Mouse (Mus musculus) lung, adult 18-20 months (tissue): Measurements from ENCODE around the gene Pik3ip1.

ENCODE experiments used
- DNase-seq, 2 experiments: peaks; one replicate each; pipeline ENCODE4 v3.0.0; 2022; ENCODE audit warnings: mixed read lengths in 2 of 2

Gene Pik3ip1

DNA sequence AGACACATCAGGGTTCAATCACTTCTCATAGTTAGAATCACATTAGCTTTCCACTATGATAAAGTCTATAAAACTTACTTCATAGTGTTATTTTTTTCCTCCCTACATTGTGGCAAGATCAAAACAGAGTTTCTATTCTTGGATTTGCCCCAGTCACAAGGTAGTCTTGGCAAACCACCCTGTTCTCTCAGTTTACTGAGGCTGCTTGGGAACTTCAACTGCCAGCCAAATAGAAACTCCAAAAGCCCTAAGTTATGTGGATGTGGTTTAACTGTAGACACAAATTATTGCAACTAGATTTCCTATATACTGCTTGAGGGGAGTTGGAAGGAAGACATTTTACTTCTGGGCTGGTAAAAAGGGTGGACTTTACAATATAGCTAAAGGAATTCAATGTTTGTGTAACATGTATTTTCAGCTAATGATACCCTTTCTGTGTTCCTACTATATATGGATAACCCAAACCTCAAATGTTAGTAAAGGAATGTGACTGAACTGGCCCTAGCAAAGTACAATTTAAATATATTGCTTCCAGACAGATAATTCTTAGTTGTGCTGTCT is at the start of gene Pik3ip1:
Pik3ip1 (plus strand) TSS at position 511 of the 561 bp plus-strand sequence.
- peak in 1 of 2 experiments; percentile 27 for DNase-seq

DNA sequence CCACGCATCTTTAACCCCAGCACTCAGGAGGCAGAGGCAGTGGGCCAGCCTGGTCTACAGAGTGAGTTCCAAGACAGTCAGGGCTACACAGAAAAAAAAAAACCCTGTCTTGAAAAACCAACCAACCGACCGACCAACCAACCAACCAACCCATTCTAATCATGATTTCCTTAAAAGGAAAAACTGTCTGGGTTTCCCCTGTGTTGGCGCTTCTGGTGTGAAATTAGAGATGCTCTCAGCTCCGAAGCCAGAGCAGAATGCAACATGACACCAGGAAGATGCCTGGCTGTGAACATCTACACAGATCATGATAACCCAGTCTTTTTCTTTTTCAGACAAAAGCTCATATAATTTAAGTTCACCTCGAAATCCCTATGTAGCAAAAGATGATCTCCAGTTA is 47.3 kb upstream of the Pik3ip1 start:
- DNase-seq: no peak

DNA sequence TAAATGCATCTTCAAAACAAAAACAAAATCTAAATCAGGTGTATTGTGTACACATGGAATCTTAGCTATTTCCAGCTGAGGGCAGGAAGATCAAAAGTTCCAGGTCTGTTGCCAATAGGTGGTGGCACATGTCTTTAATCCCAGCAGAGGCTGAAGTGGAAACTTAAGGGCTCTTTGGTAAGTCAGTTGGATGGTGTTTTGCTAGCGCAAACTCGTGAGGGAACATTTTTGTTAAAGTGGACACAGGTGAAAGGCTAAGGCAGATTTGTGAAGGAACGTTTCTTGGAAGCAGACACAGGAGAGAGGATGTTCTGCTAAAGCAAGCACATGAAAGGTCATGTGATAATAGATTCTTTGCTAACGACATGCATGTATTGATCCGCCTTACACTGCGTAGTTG is 46.6 kb upstream of the Pik3ip1 start:
- DNase-seq: peak; percentile 38 to 74

DNA sequence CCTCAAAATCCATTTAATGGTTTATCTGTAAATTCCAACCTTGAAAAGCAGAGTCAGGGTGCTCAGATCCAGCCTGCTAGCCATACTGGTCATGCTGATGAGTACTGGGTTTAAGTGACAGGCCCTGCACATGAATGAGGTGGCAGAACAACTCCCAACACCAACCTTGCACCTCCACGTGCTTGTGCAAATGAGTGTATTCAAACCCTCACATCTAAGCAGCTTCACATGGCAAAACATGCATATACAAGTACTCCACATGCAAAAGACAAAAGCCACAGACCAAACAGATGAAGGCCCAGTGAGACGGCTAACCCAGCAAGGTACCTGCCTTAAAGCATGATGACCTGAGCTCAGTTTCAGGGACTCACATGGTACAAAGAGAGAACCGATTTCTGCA is 44.3 kb upstream of the Pik3ip1 start:
- no peak for DNase-seq

DNA sequence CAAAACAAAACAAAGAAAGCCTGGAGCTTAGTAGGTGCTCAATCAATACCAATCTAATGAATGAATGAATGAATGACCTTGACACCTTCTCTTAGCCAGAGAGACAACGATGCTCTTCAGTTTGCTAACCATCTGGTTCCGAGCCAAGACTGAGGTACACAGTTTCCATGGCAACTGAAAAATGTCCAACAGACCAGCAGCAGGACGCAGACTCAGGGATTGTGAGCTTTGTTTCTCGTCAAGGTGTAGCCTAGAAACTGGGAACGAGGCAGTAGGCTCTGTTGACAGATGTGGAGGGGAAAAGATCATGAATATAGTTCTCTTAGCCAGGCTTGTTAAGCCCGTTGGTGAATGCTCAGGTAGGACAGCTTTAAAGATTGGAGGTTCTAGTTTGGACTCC is 43.1 kb upstream of the Pik3ip1 start:
- no peak for DNase-seq

DNA sequence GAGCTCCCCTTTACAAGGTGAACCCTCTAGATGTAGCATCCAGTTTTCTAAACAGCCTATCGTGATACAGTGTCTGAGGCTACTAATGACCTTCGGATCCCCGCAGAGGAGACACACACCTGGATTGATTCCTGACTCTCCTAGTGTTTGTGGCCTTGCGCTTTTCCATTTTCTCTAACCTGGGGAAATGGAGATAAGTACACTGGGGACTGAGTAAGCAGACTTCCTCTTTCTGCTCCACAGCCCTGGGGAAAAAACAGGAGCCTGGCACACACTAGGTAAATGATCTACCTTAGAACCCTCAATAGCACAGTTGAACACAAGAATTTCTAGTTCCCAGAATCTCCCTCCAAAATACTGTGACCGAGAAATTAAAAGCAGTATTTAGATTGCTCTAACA is 42.3 kb upstream of the Pik3ip1 start:
- no peak for DNase-seq

DNA sequence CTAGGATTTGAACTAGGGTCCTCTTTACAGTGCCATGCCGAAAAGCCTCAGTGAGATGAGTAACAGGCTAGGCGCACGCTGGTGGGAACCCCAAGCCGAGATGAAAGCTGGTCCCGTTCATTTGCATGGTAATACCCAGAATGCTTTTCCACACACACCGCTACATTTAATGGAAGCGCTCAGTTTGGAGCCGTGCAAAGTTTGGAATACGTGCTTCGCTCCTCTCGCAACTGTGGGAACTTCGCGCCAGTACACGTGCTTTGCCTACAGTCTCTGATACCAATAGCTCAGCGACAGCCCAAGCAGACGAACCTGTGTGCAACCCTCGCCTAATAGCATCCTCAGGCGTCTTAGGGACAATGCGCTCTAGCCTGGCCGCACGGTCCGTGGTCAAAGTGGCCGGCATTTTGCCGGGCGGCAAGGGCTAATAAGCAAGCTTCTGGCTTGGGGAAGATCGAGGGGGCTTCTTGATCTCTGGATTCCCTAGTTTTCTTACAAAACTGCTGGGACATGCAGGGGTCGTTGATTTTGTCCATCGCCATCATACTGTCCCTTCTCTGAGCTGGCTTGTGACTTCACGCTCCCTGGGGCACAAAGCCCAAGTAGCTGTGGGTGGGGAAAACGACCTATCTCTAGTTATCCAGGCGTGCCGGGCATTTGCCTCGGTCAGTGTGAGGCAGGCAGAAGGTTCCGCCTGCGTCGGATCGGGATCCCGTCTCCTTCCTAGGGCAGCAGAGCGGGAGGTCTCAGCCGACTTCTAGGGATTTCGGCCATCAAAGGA is 41.5 kb upstream of the Pik3ip1 start, which contains the start of gene Patz1:
Patz1 (plus strand) TSS at position 354 of the 781 bp plus-strand sequence.
- DNase-seq: peak; percentile 45 to 57

DNA sequence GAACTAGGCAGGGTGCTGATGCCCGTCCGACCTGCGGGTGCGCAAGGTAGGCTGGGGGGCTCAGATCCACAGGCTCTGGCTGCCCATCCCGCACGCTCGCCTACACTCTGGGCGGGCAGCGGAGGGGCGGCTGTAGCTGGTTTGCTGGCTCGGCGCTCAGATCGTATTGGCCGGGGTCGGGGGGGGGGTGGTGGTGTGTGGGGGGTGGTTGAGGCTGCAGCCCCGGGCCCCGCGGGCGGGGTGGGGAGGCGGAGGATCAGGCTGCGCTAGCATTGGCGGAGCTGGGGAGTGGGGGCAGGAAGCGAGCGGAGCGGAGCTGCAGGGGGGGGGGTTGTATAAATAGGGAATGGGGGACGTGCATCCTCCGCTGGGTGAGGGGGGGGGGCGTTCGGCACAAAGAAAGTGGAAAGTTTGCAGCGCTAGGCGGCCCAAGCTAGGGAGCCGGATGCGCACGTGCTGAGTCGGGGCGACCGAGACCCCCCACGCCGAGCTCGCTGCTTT is 40.8 kb upstream of the Pik3ip1 start:
- peak; percentile 74 to 81 for DNase-seq

DNA sequence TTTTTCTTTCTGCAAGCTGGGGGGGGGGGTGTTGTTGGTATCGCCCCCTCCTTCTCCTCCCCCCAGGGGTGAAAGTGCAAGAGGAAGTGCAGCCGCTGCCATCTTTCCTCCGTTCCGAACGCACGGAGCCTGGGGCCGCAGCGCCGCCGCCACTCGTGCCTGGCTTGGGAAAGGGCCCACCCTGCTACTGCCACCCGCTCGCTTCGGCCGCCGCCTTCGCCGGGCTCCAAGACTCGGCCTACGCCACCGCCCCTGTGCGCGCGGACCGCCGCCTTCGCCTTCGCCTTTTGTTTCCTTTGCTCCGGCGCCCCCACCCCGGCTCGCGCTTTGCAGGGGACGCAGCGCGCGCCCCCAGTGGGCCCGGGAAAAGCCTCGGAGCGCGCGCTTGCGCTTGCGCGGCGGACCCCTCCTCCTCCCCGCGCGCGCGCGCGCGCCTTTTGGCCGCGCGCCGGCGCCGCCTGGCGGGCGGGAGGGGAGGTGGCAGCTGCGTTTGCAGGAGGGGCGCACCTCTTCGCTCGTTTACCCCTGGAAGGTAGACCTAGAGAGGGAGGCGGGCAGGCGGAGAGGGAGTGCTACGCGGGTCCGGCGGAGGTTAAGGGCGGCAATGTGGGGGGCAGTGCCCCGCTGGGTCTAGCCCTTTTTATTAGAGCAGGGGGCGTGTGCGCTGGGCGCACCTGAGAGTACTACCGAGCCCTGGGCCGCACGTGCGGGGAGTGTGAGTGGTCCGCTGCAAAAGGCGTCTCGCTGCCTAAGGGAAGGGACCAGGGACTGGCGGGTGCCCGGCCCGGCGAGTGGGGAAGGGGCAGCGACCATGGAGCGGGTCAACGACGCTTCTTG is 40.2 kb upstream of the Pik3ip1 start:
- peak; percentile 80 to 81 for DNase-seq

DNA sequence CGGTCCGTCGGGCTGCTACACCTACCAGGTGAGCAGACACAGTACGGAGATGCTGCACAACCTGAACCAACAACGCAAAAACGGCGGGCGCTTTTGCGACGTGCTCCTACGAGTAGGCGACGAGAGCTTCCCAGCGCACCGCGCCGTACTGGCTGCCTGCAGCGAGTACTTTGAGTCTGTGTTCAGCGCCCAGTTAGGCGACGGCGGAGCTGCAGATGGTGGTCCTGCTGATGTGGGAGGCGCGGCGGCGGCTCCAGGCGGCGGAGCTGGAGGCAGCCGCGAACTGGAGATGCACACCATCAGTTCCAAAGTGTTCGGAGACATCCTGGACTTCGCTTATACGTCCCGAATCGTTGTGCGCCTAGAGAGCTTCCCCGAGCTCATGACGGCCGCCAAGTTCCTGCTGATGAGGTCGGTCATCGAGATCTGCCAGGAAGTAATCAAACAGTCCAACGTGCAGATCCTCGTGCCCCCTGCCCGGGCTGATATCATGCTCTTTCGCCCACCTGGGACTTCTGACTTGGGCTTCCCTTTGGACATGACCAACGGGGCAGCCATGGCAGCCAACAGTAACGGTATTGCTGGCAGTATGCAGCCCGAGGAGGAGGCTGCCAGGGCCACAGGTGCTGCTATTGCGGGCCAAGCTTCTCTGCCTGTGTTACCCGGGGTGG is 39.4 kb upstream of the Pik3ip1 start:
- peak in 1 of 2 experiments; percentile 37 for DNase-seq

DNA sequence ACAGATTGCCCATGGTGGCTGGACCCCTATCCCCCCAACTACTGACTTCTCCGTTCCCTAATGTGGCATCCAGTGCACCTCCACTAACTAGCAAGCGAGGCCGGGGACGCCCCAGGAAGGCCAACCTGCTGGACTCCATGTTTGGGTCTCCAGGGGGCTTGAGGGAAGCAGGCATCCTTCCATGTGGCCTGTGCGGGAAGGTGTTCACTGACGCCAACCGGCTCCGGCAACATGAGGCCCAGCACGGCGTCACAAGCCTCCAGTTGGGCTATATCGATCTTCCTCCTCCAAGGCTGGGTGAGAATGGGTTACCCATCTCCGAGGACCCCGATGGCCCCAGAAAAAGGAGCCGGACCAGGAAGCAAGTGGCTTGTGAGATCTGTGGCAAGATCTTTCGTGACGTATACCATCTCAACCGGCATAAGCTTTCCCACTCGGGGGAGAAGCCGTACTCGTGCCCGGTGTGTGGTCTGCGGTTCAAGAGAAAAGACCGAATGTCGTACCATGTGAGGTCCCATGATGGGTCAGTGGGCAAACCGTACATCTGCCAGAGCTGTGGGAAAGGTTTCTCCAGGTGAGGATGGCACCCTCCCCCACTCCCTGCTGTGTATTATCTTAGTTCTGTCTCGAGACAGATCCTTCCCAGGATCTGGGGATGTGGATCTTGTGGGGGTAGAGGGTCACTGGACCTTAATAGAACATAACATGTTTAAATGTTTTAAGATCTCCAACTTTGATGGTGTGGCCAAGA is 38.7 kb upstream of the Pik3ip1 start:
- no peak for DNase-seq

DNA sequence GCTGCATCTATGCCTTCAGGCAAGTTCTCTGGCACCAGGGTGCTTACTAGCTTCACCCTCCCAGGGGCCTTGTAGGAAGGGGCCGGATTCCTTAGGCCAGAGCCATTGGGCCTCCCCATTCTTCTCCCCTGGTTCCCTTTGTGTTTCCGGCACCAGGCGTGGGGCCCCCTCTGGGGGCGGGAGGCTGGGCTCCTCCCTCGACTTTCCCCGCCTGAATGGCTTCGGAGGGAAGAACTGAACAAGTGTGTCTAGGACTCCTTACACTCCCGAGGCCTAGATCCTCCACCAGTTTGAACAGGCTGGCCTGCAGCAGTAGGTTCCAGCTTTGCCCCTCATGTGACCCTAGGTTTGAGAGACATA is 38.2 kb upstream of the Pik3ip1 start:
- peak; percentile 61 to 74 for DNase-seq

DNA sequence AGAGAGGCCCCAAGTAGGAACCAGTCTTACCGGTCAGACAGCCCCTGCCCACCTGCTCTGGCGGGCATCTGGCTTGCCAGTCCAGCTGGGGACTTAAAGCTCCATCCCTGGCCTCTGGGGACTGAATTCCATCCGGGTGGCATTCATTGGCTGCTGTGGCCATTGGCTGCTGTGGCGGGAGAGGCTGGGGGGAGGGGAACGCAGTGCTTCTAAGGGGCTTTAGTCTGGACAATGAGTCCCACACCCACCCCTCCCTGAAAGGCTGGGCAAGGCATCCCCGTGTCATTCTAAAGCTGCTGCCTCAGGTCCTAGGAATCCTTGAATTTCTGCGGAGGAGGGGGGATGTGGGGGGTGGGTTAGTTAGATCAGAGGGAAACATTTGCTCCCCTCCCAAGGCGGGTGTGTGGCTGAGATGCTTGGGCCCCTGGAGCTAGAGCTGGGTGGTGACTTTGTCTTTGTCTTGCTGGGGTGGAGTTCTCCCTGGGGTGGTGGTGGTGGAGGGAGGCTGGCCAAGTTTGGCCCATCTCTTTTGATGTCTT is 37.4 kb upstream of the Pik3ip1 start:
- DNase-seq: peak; percentile 65 to 78

DNA sequence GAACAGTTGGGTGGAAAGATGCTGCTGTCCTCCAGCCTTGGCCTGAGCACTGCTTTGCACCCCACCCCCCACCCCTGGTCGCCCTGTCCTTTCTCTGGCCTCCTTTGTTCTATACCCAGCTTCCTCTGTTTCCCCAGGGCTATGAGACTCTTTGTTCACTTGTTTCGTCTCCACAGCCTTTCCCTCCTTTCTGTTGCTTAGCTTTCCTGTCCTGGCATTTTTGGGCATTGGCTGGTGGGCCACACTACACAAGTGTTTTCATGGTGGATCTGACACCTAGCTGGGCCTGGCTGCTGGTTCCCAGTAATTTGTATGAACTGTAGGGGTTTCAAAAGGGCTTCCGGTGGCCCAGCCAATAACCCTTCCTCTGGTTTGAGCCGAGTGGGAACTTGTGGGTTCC is 36.8 kb upstream of the Pik3ip1 start:
- DNase-seq: no peak

DNA sequence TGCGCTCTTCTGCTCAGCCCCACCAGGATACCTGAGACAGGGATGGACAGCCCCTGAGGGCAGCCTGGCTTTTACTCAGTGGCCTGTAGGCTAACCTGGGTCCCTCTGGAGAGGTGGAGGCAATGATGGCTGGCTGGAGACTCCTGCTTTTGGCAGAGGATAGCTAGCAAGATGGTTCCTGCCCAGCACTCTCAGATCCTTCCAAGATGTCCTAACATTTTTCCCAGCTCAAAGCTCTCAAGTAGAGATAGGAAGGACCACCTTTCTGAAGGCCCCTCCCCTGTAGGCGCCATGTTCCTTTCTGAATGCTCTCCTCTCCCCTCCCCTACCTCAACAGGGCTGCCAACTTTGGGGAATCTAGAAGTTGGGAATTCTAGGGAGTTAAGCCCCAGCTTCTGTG is 35.6 kb upstream of the Pik3ip1 start:
- DNase-seq: no peak

DNA sequence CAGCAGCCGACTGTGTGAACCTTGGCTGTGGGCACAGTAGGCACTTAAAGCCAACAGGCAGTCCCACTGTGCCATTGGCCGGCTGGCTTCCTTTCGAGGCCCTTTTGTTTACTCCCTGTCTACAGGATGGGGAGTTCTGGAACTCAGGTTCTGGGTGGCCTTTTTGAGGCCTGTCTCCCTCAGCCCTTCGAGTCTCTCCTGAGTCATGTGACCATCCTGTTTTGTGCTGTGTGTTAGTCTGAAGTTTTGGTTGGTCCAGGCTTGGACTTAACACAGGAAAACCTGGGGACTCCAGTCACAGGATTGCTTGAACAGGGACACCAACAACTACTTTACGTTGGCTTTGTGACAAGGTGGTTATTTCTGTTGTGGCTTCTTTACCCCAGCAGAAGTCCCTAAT is 34.1 kb upstream of the Pik3ip1 start:
- DNase-seq: no peak

DNA sequence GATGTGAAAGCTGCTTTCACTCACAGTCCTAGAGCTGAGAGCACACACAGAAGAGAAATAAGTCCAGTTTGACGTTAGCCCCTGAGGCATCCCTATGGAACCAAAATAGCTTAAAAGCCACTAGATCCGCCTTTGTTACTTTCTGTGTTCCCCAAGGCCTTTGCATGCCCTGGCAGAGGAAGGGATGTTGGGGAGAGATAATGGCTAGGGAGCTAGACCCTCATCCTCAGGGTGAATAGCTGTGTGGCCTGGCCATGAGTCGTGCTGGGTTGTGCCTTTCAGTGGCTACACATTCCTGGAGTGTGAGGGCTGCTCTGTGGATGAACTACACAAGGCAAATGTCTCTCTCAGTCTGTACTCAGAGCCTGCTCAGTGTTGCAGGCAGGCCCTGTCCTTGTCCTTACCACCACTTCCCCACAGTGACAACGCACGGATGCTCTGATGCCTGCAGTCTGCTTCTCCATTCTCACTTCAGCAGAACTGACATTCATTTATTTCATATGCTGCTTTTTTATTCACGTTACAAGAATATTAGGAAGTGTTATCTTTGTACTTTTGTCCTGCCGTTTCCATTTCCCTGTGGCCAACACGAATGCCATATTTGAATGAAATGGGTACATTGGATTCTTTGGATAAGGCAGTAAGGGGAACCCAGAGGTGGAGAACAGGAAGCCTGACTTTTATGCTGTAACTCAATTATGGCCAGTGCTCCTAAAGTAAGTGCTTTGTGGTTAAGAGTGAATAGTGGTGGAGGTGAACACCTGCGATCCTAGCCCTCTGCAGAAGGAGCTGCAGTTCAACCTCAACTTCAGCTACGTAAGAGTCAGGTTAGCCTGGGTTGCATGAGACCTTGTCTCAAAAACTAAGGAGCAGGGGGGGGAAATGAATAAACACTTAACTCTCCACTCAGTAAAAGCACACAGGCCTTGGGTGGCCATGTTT is 32.1 kb upstream of the Pik3ip1 start:
- DNase-seq: no peak

DNA sequence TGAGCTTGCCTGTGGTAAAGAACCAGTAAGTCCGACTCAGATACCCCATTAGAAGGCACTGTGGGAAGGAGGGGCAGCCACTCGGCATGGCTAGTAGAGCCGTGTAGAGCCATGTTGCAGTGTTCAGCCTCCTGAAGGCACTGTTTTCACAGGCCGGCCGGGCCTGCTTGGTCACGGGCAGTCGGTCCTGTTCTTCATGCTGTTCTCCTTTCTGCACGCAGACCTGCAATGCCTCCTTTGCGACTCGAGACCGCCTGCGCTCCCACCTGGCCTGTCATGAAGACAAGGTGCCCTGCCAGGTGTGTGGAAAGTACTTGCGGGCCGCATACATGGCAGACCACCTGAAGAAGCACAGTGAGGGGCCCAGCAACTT is 31.4 kb upstream of the Pik3ip1 start:
- no peak for DNase-seq

DNA sequence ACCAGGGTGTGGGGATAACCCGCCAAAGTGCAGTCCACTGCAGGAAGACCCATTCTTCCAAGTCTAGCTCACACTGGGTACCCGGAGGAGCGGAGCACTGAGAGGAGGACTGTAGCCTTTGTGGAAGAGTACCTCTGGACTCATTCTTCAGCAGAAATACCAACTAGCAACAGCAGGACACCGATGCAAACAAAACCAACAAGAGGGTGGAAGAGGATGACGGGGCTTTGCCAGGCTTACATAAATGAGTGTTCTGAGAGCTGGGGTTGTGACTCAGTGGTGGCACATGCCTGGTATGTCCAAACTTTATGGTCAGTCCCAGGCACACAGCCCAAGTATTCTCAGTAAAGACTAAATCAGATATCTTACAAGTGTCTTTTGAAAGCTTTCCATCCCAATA is 29.1 kb upstream of the Pik3ip1 start:
- DNase-seq: no peak

DNA sequence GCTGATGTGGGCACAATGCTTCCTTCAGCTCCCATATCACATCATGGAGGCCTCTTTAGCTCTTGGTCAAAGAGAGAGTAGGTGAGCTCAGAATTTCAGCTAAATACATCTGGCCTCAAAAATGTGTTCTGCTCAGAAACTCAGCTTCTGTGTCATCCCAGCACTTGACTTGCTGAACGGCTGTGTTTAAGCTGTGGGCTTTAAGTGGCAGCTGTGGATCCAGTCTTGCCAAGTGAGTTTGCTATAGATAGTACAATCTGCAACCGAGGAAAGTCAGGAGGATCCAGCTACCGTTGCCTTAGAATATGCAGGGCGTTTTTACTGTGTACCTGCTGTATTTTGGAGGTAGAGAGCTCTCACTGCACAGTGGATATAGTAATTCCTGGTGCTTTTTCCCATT is 27.8 kb upstream of the Pik3ip1 start:
- DNase-seq: no peak

DNA sequence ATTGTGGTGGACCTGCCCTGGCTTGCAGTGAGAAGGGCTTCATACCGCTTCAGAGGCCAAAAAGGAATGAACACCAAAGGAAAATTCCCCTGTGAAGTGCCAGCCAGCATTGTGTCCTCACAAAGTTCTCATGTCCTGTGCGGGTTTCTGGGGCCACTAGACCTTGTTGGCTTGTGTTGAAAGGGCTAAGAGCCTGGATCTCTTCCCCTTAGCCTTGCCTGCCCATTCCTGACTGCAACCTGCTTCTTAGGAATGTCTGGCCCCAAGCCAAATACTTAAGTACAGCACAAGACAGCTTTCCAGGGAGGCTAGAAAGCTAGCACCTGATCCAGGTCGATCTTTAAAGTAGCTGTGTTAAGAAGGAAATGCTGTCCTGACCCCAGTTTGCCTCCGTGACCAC is 27.4 kb upstream of the Pik3ip1 start:
- DNase-seq: peak; percentile 59 to 82
